9 mouse cellular contexts compared by ENCODE assay signal in the genomic region with DNA sequence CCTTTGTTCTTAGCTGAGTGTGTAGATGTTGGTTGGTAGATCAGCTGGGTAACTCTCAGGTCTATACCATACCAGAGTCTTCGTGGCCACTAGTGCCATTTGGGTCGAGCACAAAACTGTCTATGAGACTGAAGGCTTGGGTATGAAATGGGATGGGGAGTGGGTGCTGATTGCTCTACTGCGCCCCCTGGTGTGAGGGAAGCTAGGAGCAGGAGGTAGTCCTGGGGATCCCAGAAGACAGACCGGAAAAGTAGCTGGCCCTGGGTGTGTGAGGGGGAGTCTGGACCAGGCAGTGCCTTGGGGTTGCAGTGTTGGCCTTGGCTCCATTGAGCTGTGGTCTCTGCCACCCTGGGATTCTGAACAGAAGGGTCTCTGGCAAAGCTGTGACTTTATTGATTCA. TPM values are rescaled to one million over a fixed set of nuclear protein-coding genes. Genes with fewer than 3 reads are reported as not detected.
DNase-seq lines count a peak whose midpoint lies in the region; ATAC-seq and TF ChIP-seq lines count a peak whose summit lies in the region.
"Had no signal": no experiment of that assay in that cellular context is flagged by ENCODE, and none has a peak within 500 bp of the region (broad histone marks: within the 10 kb centered on the region; RNA-seq: fewer than 3 reads in every experiment).

No protein-coding gene starts in this region.

- 68% methylated on average over 4 of the region's 4 CpGs for WGBS in kidney, embryonic 16.5 days
- WGBS in liver, postnatal 0 days (ENCODE audit: insufficient replicate concordance), result 42% methylated on average over 4 of the region's 4 CpGs

- peak; percentile 46 for DNase-seq in kidney, adult 9 months
- DNase-seq in adrenal gland, postnatal 36 days, result peak; percentile 35 to 71
- DNase-seq in liver, postnatal 0 days, result peak; percentile 65
- DNase-seq in spleen, postnatal 4 days (ENCODE audit: low spot score in 2 of 2), result peak; percentile 58 to 87
- DNase-seq in yolk sac, embryonic 10.5 days (ENCODE audit: low spot score), result no peak

- ATAC-seq in kidney, embryonic 16.5 days (ENCODE audit: low FRiP score, low TSS enrichment), result no peak
- ATAC-seq in liver, postnatal 0 days, result no peak
- no peak for ATAC-seq in erythroblast, adult 5-6 weeks (replicated peaks; ENCODE audit: low FRiP score, poor library complexity, severe bottlenecking)

- no peaks in the 10 kb centered on the region for H3K4me1 ChIP-seq in kidney, embryonic 16.5 days (ENCODE audit: insufficient read depth, low read length)
- peaks cover 2% of the 10 kb centered on the region for H3K4me1 ChIP-seq in ES-Bruce4 (ENCODE audit: control insufficient read depth, insufficient read depth, low read length)
- no peaks in the 10 kb centered on the region for H3K4me1 ChIP-seq in liver, postnatal 0 days (ENCODE audit: insufficient read depth)
- H3K4me1 ChIP-seq: lung, embryonic 15.5 days had no signal

- no peak overlapping the region for H3K4me2 ChIP-seq in kidney, embryonic 16.5 days (replicated peaks; ENCODE audit: low read depth, low read length)
- H3K4me2 ChIP-seq in liver, postnatal 0 days (ENCODE audit: low read depth, low read length), result no peak overlapping the region
- H3K4me2 ChIP-seq: lung, embryonic 15.5 days had no signal

- H3K27ac ChIP-seq in kidney, embryonic 16.5 days (ENCODE audit: low read length), result no peak overlapping the region
- H3K27ac ChIP-seq in ES-Bruce4 (ENCODE audit: insufficient read depth, low read length), result no peak overlapping the region
- H3K27ac ChIP-seq in liver, postnatal 0 days (ENCODE audit: low read depth), result no peak overlapping the region
- H3K27ac ChIP-seq: lung, embryonic 15.5 days had no signal

- TF ChIP-seq POLR2A in ES-Bruce4 (IDR thresholded peaks at IDR 0.05; ENCODE audit: insufficient read depth, low read length), result no peak

- no peak for TF ChIP-seq EP300 in ES-Bruce4 (IDR thresholded peaks at IDR 0.05; ENCODE audit: insufficient read depth, low read depth, low read length)
- TF ChIP-seq EP300 in liver, postnatal 0 days (IDR thresholded peaks at IDR 0.05; ENCODE audit: low read depth), result no peak

- TF ChIP-seq CTCF in ES-Bruce4 (IDR thresholded peaks at IDR 0.05; ENCODE audit: low read depth, low read length), result peak; percentile 61
- TF ChIP-seq CTCF in liver, postnatal 0 days (IDR thresholded peaks at IDR 0.05; ENCODE audit: low read depth), result peak; percentile 71

- H3K9ac ChIP-seq in kidney, embryonic 16.5 days (replicated peaks; ENCODE audit: low read length), result no peak overlapping the region
- no peak overlapping the region for H3K9ac ChIP-seq in ES-Bruce4 (ENCODE audit: low read depth, poor library complexity, severe bottlenecking)
- no peak overlapping the region for H3K9ac ChIP-seq in liver, postnatal 0 days (replicated peaks)
- H3K9ac ChIP-seq: lung, embryonic 15.5 days had no signal

- H3K4me3 ChIP-seq in kidney, embryonic 16.5 days (ENCODE audit: low read length), result no peak overlapping the region
- H3K4me3 ChIP-seq in ES-Bruce4 (ENCODE audit: low read depth, low read length), result no peak overlapping the region
- H3K4me3 ChIP-seq in liver, postnatal 0 days (ENCODE audit: low read depth, low read length), result no peak overlapping the region
- H3K4me3 ChIP-seq: lung, embryonic 15.5 days had no signal

- H3K36me3 ChIP-seq in kidney, embryonic 16.5 days (ENCODE audit: insufficient read depth, low read length), result peaks cover 12% of the 10 kb centered on the region
- no peaks in the 10 kb centered on the region for H3K36me3 ChIP-seq in ES-Bruce4 (ENCODE audit: control insufficient read depth, insufficient read depth, low read length, poor library complexity, severe bottlenecking)
- H3K36me3 ChIP-seq in liver, postnatal 0 days (replicated peaks; ENCODE audit: insufficient read depth, low read length), result peaks cover 25% of the 10 kb centered on the region

- no peaks in the 10 kb centered on the region for H3K9me3 ChIP-seq in kidney, embryonic 16.5 days (ENCODE audit: low read length)
- H3K9me3 ChIP-seq in ES-Bruce4 (replicated peaks; ENCODE audit: control insufficient read depth, insufficient read depth, low read length, poor library complexity, severe bottlenecking), result no peaks in the 10 kb centered on the region
- H3K9me3 ChIP-seq in liver, postnatal 0 days (ENCODE audit: low read length), result no peaks in the 10 kb centered on the region
- H3K9me3 ChIP-seq: lung, embryonic 15.5 days had no signal

- no peaks in the 10 kb centered on the region for H3K27me3 ChIP-seq in kidney, embryonic 16.5 days (ENCODE audit: insufficient read depth, low read length)
- H3K27me3 ChIP-seq in ES-Bruce4 (ENCODE audit: control insufficient read depth, insufficient read depth, low read length, poor library complexity, severe bottlenecking), result no peaks in the 10 kb centered on the region
- H3K27me3 ChIP-seq in liver, postnatal 0 days (ENCODE audit: insufficient read depth, low read length), result no peaks in the 10 kb centered on the region
- H3K27me3 ChIP-seq: lung, embryonic 15.5 days had no signal

RNA-seq across cellular contexts. Expression of gene Cerk, which starts 48.3 kb away (rescaled TPM):
- 13.6 and 13.7 TPM in 2 replicates for polyA plus RNA-seq in kidney, embryonic 16.5 days (2015; fragmentation: Nextera tagmentation; extraction: Ambion mirVana)
- polyA plus RNA-seq in ES-Bruce4 (2011; ENCODE audit: insufficient read depth, insufficient read length, low read depth, missing spikeins), result 4.2 and 5.5 TPM in 2 replicates
- 10 to 100 TPM; 27.1 to 74.2 TPM for total RNA-seq in adrenal gland, postnatal 36 days (2021)
- 5.5 and 6.1 TPM in 2 replicates for polyA plus RNA-seq in liver, postnatal 0 days (2015; fragmentation: Nextera tagmentation; extraction: Ambion mirVana)
- 7.1 and 7.9 TPM in 2 replicates for total RNA-seq in erythroblast, adult 5-6 weeks (2015; ENCODE audit: low replicate concordance)
- total RNA-seq in erythroblast, adult 5-6 weeks (2017; ENCODE audit: low replicate concordance), result 7.9 and 9.8 TPM in 2 replicates
